14 mouse cellular contexts compared by ENCODE assay signal in the genomic region with DNA sequence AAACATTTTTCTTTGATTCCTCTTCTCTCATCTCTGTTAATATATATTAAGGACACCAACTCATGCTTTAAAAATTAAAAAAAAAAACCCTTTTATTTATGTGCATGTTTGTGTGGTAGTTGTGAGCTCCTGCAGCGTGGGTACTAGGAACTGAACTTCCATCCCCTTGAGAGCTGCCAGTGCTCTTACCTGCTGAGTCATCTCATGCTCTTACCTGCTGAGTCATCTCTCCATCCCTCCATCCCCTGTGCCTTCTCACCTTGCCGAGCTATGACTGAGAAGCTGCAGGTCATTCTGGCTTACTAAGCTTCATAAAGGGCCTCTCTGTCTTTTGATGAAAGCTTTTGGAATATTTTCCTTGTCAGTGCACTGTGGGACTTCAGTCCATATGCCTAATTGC. TPM values are rescaled to one million over a fixed set of nuclear protein-coding genes. Genes with fewer than 3 reads are reported as not detected.
A peak's percentile ranks its signal among the peaks of the same experiment; 100 is the strongest.
DNase-seq lines count a peak whose midpoint lies in the region.
"Had no signal": no experiment of that assay in that cellular context is flagged by ENCODE, and none has a peak within 500 bp of the region (broad histone marks: within the 10 kb centered on the region; RNA-seq: fewer than 3 reads in every experiment).

No protein-coding gene starts in this region.

- DNase-seq in ES-CJ7 (ENCODE audit: low read depth, low spot score): peak; percentile 11
- DNase-seq in brain, adult 2 months (ENCODE audit: low read depth, low spot score): peak; percentile 23
- peak; percentile 4 for DNase-seq in c-Kit-positive CD71-positive TER-119-positive erythroid progenitor cells, embryonic 14.5 days (ENCODE audit: low spot score)
- DNase-seq in adrenal gland, postnatal 10 days: no peak
- DNase-seq in left cerebral cortex, adult 18-20 months (ENCODE audit: low spot score in 2 of 2): no peak
- DNase-seq in layer of hippocampus, postnatal 36 days: no peak
- no peak for DNase-seq in lung, postnatal 14 days
- DNase-seq: adrenal gland, adult 8-10 months; adrenal gland, postnatal 25 days; cerebellum, adult 11-12 months; cerebellum, adult 2 months; cerebellum, adult 9-10 months; cerebellum, postnatal 10 days; cerebellum, postnatal 25 days had no signal

RNA-seq across cellular contexts. Expression of a gene that starts 34.5 kb away (rescaled TPM):
- 1 to 10 TPM; 1.8 to 2.6 TPM for total RNA-seq in adrenal gland, postnatal 10 days (2021)
- total RNA-seq in left cerebral cortex, adult 18-20 months (2021): 10 to 100 TPM in 1 of 2 experiments, 1 to 10 TPM in 1; 7.7 to 11.6 TPM
- 10 to 100 TPM in 1 of 2 experiments, 1 to 10 TPM in 1; 8.1 to 10.9 TPM for total RNA-seq in layer of hippocampus, postnatal 36 days (2021)

Comparison
In these comparisons a context has a peak if more than half of its experiments do, and no peak if none do; other contexts are left out.
1. DNase-seq: peak in ES-CJ7 (single experiment), brain, adult 2 months (single experiment) and c-Kit-positive CD71-positive TER-119-positive erythroid progenitor cells, embryonic 14.5 days (single experiment); none in adrenal gland, postnatal 10 days (single experiment), left cerebral cortex, adult 18-20 months (0 of 2), layer of hippocampus, postnatal 36 days (0 of 2) and lung, postnatal 14 days (single experiment).